Mouse (Mus musculus) heart, embryonic 13.5 days (tissue): ENCODE data around the gene Zfp507. TPM values are rescaled to one million over a fixed set of nuclear protein-coding genes. Genes with fewer than 3 reads are reported as not detected.

Experiments
- ATAC-seq: fragments of 200-750 bp; cut with Nextera tagmentation; 2 replicates; pipeline ENCODE4 v1.8.0; 2017; ENCODE audit warnings: moderate TSS enrichment; ENCODE audit not compliant: insufficient number of reproducible peaks, low FRiP score, low TSS enrichment; ENCODE audit errors: extremely low read depth
- H3K27ac ChIP-seq: fragments of 300-500 bp; sonication (generic); replicated peaks from 2 replicates; pipeline ENCODE4 v1.5.1; 2015; ENCODE audit warnings: moderate library complexity, mild to moderate bottlenecking, inconsistent platforms
- H3K27me3 ChIP-seq: fragments of 300-500 bp; sonication (generic); replicated peaks from 2 replicates; pipeline ENCODE4 v1.6.1; 2015; ENCODE audit warnings: mild to moderate bottlenecking, inconsistent platforms
- H3K36me3 ChIP-seq: fragments of 300-500 bp; sonication (generic); 2 replicates; pipeline ENCODE4 v1.6.1; 2015; ENCODE audit warnings: mild to moderate bottlenecking, inconsistent platforms
- H3K4me1 ChIP-seq: fragments of 300-500 bp; sonication (generic); 2 replicates; pipeline ENCODE4 v1.6.1; 2015; ENCODE audit warnings: inconsistent platforms
- H3K4me2 ChIP-seq: fragments of 300-500 bp; sonication (generic); 2 replicates; pipeline ENCODE4 v1.6.1; 2015; ENCODE audit warnings: inconsistent platforms, mild to moderate bottlenecking, moderate library complexity
- H3K4me3 ChIP-seq: fragments of 300-500 bp; sonication (generic); 2 replicates; pipeline ENCODE4 v1.5.1; 2015; ENCODE audit warnings: moderate library complexity, mild to moderate bottlenecking, inconsistent platforms
- H3K9ac ChIP-seq: fragments of 300-500 bp; sonication (generic); 2 replicates; pipeline ENCODE4 v1.6.1; 2015; ENCODE audit warnings: inconsistent platforms, mild to moderate bottlenecking, moderate library complexity
- H3K9me3 ChIP-seq: fragments of 300-500 bp; sonication (generic); 2 replicates; pipeline ENCODE4 v1.6.1; 2016; ENCODE audit warnings: inconsistent platforms
- WGBS: fragments of 180-500 bp; shearing (Covaris S2); methylation state at CpG from one replicate; pipeline ENCODE4 v1.1.7; 2015; ENCODE audit warnings: mixed read lengths; 5-methylcytosine and 5-hydroxymethylcytosine counted together
- polyA plus RNA-seq: library from polyadenylated mRNA; unstranded; fragments of >200 nt; fragmentation: Nextera tagmentation; extraction: Ambion mirVana; gene quantifications from 2 replicates; pipeline ENCODE4 v1.2.1, GENCODE M21; 2015

Zfp507 gene
- polyA plus RNA-seq, 1 experiment from 2014 or later, result 9.9 TPM

GRCm38 (mm10) chr7:35782252-35782651 is 20.6 kb downstream of the Zfp507 start:
- Histone ChIP-seq H3K27me3 (no peaks in the 10 kb centered on the region), H3K4me1 (no peaks in the 10 kb centered on the region), H3K4me2 (no peak overlapping the region), H3K9me3 (no peaks in the 10 kb centered on the region), H3K4me3 (no peak overlapping the region), H3K36me3 (peaks cover 92% of the 10 kb centered on the region), H3K9ac (no peak overlapping the region), H3K27ac (no peak overlapping the region)
- ATAC-seq, result no peak

GRCm38 (mm10) chr7:35774127-35774526 is 28.7 kb downstream of the Zfp507 start:
- no peak overlapping the region for H3K4me2 ChIP-seq
- peaks cover 10% of the 10 kb centered on the region for H3K4me1 ChIP-seq
- H3K9ac ChIP-seq, result no peak overlapping the region
- 89% methylated on average over 12 of the region's 12 CpGs for WGBS
- ATAC-seq, result no peak
- H3K36me3 ChIP-seq, result peaks cover 74% of the 10 kb centered on the region
- H3K27me3 ChIP-seq, result no peaks in the 10 kb centered on the region
- H3K27ac ChIP-seq, result no peak overlapping the region
- no peak overlapping the region for H3K4me3 ChIP-seq
- H3K9me3 ChIP-seq, result no peaks in the 10 kb centered on the region

- ATAC-seq, result no peak
- H3K4me2 ChIP-seq, result no peak overlapping the region
- no peak overlapping the region for H3K4me3 ChIP-seq
- H3K36me3 ChIP-seq, result peaks cover 58% of the 10 kb centered on the region
- WGBS, result 94% methylated on average over 8 of the region's 8 CpGs
- no peak overlapping the region for H3K27ac ChIP-seq
- no peaks in the 10 kb centered on the region for H3K9me3 ChIP-seq
- H3K27me3 ChIP-seq, result no peaks in the 10 kb centered on the region
- no peak overlapping the region for H3K9ac ChIP-seq
- peaks cover 10% of the 10 kb centered on the region for H3K4me1 ChIP-seq
Measured at GRCm38 (mm10) chr7:35772347-35772746, 30.5 kb downstream of the Zfp507 start.

GRCm38 (mm10) chr7:35771106-35771505 is 31.7 kb downstream of the Zfp507 start:
- no peak for ATAC-seq

DNA sequence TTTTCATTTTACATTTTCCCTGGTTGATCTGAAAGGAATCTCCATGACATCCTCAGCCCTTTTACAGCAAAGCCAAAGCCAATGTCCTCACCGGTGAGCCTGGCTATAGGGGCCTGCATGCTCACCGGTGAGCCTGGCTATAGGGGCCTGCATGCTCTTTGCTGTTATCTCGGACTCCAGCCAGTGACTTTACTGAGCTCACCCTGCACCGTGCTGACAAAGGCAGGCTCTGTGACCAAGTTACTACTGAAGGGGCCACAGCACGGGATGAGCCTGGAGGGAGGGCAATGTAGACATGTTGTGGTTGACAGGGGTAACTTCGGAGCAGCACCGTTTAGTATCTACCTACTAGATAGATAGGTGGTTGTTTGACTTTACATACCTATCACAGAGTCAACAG is 32.7 kb downstream of the Zfp507 start:
- H3K36me3 ChIP-seq, result peaks cover 37% of the 10 kb centered on the region
- no peaks in the 10 kb centered on the region for H3K27me3 ChIP-seq
- peaks cover 10% of the 10 kb centered on the region for H3K4me1 ChIP-seq
- H3K9ac ChIP-seq, result no peak overlapping the region
- no peaks in the 10 kb centered on the region for H3K9me3 ChIP-seq
- H3K4me3 ChIP-seq, result no peak overlapping the region
- WGBS, result 53% methylated on average over 7 of the region's 7 CpGs
- ATAC-seq, result no peak
- H3K27ac ChIP-seq, result no peak overlapping the region
- H3K4me2 ChIP-seq, result no peak overlapping the region

More at GRCm38 (mm10) chr7:35771106-35771505, 31.7 kb downstream of the Zfp507 start:
- Histone ChIP-seq H3K27ac (no peak overlapping the region), H3K27me3 (no peaks in the 10 kb centered on the region), H3K9ac (no peak overlapping the region), H3K4me1 (peaks cover 10% of the 10 kb centered on the region), H3K36me3 (peaks cover 47% of the 10 kb centered on the region), H3K4me3 (no peak overlapping the region), H3K9me3 (no peaks in the 10 kb centered on the region), H3K4me2 (no peak overlapping the region)

- H3K4me1 ChIP-seq, result no peaks in the 10 kb centered on the region
- 0 out of 2 replicates have a peak, but pooled peaks cover 2% of the 10 kb centered on the region for H3K9me3 ChIP-seq
- H3K27me3 ChIP-seq, result no peaks in the 10 kb centered on the region
- no peak overlapping the region for H3K27ac ChIP-seq
- 83% methylated on average over 11 of the region's 11 CpGs for WGBS
- H3K4me3 ChIP-seq, result no peak overlapping the region
- no peaks in the 10 kb centered on the region for H3K36me3 ChIP-seq
- no peak overlapping the region for H3K9ac ChIP-seq
- H3K4me2 ChIP-seq, result no peak overlapping the region
- ATAC-seq, result no peak
Measured at GRCm38 (mm10) chr7:35764461-35764860, 38.3 kb downstream of the Zfp507 start.

GRCm38 (mm10) chr7:35761801-35762200 is 41.0 kb downstream of the Zfp507 start:
- Histone ChIP-seq H3K4me1 (no peaks in the 10 kb centered on the region), H3K9ac (no peak overlapping the region), H3K36me3 (no peaks in the 10 kb centered on the region), H3K27me3 (no peaks in the 10 kb centered on the region), H3K4me3 (no peak overlapping the region), H3K4me2 (no peak overlapping the region), H3K9me3 (0 out of 2 replicates have a peak, but pooled peaks cover 2% of the 10 kb centered on the region), H3K27ac (no peak overlapping the region)
- no peak for ATAC-seq
- WGBS, result 50% methylated on average over 5 of the region's 5 CpGs

DNA sequence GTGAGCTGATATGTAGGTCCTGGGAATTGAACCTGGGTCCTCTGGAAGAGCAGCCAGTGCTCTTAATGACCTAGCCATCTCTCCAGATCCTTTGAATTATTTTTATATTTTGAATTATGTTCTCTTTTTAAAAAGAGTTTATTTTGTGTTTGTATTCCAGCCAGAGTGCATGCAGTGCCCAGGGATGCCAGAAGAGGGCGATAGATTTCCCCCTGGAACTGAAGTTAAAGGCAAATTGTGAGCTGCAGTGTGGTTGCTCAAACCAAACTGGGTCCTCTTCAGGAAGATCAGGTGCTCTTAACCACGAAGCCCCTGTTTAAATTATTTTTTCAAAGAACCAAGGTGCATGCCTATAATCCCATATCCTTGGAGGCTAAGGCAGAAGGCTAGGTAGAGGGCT is 43.2 kb downstream of the Zfp507 start:
- 0 out of 2 replicates have a peak, but pooled peaks cover 2% of the 10 kb centered on the region for H3K9me3 ChIP-seq
- H3K27ac ChIP-seq, result no peak overlapping the region
- WGBS, result 9% methylated on average over 2 of the region's 2 CpGs
- no peak overlapping the region for H3K4me2 ChIP-seq
- H3K36me3 ChIP-seq, result no peaks in the 10 kb centered on the region
- no peaks in the 10 kb centered on the region for H3K27me3 ChIP-seq
- H3K9ac ChIP-seq, result no peak overlapping the region
- peaks cover 4% of the 10 kb centered on the region for H3K4me1 ChIP-seq
- no peak for ATAC-seq
- no peak overlapping the region for H3K4me3 ChIP-seq

- Histone ChIP-seq H3K9me3 (0 out of 2 replicates have a peak, but pooled peaks cover 2% of the 10 kb centered on the region), H3K27ac (no peak overlapping the region), H3K36me3 (no peaks in the 10 kb centered on the region), H3K27me3 (no peaks in the 10 kb centered on the region), H3K4me2 (no peak overlapping the region), H3K9ac (no peak overlapping the region), H3K4me3 (no peak overlapping the region), H3K4me1 (peaks cover 13% of the 10 kb centered on the region)
- WGBS, result 31% methylated on average over 14 of the region's 14 CpGs
- ATAC-seq, result no peak
Measured at GRCm38 (mm10) chr7:35756510-35757440, 46.0 kb downstream of the Zfp507 start.

DNA sequence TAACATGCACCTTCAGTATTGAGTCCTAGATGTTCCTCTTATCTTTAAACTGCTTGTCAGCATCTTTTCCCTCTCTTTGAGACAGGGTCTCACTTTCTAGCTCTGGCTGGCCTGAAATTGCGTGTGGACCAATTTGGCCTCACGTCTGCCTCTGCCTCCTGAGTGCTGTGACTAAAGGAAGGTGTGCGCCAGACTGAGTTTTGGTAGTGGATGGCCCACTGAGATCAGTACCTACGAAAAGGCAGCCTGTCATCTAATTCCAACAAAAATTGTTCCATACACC is 48.0 kb downstream of the Zfp507 start:
- H3K27me3 ChIP-seq, result no peaks in the 10 kb centered on the region
- H3K36me3 ChIP-seq, result peaks cover 9% of the 10 kb centered on the region
- peak overlapping the region; percentile 94 for H3K4me3 ChIP-seq
- H3K9me3 ChIP-seq, result 0 out of 2 replicates have a peak, but pooled peaks cover 1% of the 10 kb centered on the region
- H3K27ac ChIP-seq, result peak overlapping the region; percentile 59
- H3K9ac ChIP-seq, result peak overlapping the region; percentile 86
- WGBS, result 70% methylated on average over 4 of the region's 4 CpGs
- peak overlapping the region; percentile 100 for H3K4me2 ChIP-seq
- peaks cover 13% of the 10 kb centered on the region for H3K4me1 ChIP-seq
- no peak for ATAC-seq

- peaks cover 13% of the 10 kb centered on the region for H3K4me1 ChIP-seq
- no peaks in the 10 kb centered on the region for H3K9me3 ChIP-seq
- under 1% methylated on average over 70 of the region's 70 CpGs for WGBS
- peak; percentile 89 for ATAC-seq
- H3K4me3 ChIP-seq, result peak within 1 kb of the TSS; percentile 94
- H3K27me3 ChIP-seq, result no peaks in the 10 kb centered on the region
- peak within 1 kb of the TSS; percentile 86 for H3K9ac ChIP-seq
- peaks cover 15% of the 10 kb centered on the region for H3K36me3 ChIP-seq
- peak within 1 kb of the TSS; percentile 59 for H3K27ac ChIP-seq
- peak within 1 kb of the TSS; percentile 100 for H3K4me2 ChIP-seq
Measured at GRCm38 (mm10) chr7:35754033-35754885, 48.5 kb downstream of the Zfp507 start, which contains the start of gene Dpy19l3. Gene Dpy19l3 (minus strand): TSS chr7:35754454.
